Mouse (Mus musculus) natural killer cell, adult 2 months (primary cell): ENCODE data around the gene Katnal1.

Experiments
- DNase-seq, 2 experiments: peaks; one replicate each; pipeline ENCODE4 v3.0.0; 2022; ENCODE audit warnings: low spot score in 2 of 2

The Katnal1 gene

DNA sequence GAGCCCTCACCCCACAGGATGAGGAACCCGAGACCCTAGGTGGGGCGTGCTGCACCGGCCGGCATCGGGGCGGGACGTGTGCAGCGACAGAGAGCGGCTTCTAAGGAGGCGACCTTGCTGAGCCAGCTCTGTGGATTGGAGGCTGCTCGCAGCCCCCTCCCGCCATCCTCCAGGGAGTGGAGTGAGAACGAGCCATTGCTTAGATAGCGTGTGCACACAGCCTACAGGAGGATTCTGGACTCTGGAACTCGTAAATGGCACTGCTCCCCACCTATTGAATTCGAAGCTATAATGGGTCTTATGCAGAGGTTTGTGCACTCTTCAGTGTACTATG lies at the start of gene Katnal1:
Gene Katnal1 (minus strand): TSS at position 205 of the 334 bp plus-strand sequence.
- DNase-seq: no peak

DNA sequence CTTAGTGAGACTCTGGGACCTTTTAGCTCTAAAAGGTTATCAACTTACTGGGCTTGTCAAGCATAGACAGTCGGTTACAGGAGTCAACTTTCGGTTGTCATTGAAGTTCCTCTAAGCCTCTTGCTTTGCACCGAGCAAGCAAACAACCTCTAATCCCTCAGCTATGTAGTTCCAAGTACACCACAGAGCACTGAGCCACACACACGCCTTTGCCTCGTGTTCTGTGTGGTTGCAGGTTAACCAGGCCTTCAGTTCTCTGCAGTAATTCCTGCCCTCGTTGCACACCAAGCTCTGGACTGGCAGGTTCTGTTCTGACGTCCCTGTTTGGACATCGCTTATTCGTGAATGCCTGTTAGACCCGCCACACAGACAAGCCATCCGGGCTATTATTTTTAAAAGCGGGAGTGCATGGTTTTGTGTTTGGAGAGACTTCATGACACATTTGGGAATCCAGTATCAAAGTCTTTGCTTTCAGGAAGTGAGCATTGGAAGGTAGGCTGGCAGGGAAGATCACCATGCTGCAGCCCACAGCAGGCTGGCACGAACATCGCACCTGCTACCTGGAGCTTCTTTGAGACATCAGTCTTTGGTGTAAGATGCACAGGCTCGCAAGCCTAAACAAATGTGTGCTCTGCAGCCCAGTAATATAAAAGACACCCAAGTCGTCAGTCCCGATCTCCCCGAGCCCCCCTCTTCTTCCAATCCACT lies 49.5 kb upstream of the Katnal1 start:
- peak in 1 of 2 experiments; percentile 58 for DNase-seq

DNA sequence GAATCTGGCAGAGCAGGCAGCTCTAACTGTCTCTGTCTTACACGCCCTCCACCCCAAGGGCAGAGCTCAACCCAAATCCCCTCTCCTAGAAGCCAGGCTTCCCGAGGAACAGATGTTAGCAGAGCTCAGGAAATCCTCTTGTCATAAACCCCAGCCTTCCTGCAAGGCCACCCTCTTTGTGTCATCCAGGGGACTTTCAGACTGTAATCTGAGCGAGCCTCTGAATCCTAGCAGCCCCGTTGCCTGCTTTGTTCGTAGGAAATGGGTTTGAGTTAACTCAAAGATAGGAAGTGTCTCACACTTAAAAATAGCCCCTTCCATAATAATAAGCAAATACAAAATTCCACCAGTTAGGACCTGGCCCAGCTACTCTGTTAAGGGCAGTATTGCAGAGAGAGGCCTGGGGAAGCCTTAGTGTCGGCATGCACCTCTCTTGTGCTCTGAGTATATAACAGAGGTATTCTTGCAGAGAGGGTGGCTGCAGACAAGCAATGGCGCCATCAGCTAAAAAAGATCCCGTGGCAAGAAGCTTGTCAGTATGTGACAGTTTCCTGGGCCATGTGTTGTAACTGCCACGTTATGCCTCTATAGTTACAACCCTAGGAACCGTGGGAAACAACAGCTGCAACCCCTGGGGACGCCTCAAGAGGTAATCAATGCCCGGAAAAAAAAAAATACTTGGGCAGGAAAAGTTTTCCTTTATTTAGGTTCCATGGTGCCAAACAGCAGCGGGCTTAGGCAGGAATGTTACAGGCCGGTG lies 48.8 kb upstream of the Katnal1 start:
- peak in 1 of 2 experiments; percentile 52 for DNase-seq

DNA sequence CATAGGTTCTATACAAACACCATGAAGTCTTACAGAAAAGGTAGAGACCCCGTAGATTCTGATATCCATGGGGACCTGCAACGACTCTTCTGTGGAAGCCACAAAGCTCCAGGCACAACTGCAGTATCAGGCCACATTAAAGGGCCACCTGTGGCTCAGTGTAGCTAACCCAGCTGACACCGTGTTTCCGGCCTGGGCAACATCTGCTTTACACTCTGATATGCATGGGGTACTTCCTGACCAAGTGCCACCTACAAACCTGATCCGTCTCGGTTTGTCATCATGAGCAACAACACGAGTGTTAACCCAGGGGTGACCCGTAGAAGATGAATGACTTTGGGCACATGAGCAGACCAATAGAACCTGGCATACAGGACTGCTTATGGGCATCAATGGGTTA lies 47.8 kb upstream of the Katnal1 start:
- peak; percentile 23 to 81 for DNase-seq

DNA sequence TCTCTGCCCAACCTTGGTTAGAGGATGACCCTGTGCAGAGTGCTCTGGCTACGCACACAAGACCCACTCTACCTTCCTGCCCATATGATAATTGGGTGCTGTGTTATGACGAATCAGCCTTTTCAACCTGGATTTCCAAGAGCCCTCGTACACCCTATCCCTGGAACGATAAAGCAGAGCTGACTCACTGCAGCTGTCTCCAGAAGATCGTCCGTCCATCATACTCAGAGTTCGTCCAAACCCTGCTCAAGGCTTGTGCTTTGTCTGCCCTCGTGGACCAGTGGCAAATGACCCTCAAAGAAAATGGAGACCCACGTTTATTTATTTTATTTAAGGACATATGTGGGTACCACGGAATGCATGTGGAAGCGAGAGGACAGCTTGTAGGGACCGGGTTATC lies 45.9 kb upstream of the Katnal1 start:
- DNase-seq: no peak

GRCm38 (mm10) chr5:148973019-148973668 lies 44.0 kb upstream of the Katnal1 start:
- no peak for DNase-seq

- DNase-seq: no peak
These were observed 43.0 kb upstream of the Katnal1 start for GRCm38 (mm10) chr5:148972167-148972566.

GRCm38 (mm10) chr5:148969648-148970047 lies 40.5 kb upstream of the Katnal1 start:
- DNase-seq: no peak

DNA sequence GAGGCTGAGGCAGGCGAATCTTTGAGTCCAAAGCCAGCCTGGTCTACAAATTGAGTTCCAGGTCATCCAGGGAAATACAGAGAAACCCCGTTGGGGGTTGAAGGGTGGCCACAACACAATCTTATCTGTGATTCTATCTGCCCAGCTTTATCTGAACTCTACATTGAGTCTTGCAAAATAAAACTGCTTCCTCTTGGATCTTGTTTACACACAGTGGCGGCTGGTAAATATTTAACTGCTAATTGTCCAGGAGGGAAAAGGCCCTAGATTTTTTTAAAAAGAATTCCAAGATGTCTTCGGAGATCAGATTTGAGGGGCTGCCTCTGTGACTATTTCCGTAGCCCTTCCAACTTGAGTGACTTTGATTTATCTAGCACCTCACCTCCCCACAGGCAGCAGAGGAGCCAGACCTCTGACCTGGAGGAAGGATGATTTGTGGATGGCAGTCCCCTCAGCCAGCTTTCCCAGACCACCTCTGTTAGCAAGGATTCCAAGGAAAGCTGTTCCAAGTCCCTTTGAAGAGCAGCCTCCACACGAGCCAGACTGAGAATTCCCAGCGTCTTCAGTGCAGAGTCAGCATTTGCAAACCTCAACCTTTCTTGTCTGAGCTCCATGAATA lies 39.9 kb upstream of the Katnal1 start:
- DNase-seq: no peak

DNA sequence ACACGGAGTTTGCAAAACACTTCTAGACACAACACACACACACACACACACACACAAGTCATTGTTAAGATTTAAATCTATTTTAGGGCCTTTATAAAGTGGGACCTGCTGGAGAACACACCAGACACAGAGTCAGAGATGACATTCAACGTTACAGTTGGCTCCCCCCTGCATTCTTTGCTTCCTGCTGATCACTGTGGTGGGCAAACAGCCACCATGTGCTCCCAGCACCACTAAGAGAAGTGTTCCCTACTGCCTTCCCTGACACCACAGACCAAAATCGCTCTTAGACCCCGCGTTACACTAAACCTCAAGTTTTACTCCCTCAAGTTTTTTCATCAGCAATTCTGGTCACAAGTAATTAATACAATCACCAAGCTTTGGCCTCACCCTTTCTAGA lies 39.1 kb upstream of the Katnal1 start:
- DNase-seq: no peak

DNA sequence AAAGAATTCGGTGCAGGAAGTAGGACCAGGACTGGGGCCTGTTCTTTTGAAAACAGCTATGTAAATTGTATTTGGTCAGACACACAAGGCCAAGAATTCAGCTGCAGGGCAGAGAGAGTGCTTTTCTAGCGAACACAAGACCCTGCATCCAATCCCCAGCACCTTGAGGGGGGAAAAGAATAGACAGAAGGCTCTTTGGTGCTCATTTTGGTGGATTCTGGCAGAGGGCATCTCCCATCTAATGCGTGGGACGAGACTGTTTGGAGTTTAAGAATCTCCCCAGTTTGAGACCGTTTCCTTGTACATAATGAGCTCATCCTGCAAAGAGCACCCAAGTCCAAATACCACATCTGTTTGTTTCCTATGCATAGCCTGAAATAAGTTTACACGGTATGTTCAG lies 37.3 kb upstream of the Katnal1 start:
- DNase-seq: no peak

GRCm38 (mm10) chr5:148965691-148966333 lies 36.7 kb upstream of the Katnal1 start:
- no peak for DNase-seq

DNA sequence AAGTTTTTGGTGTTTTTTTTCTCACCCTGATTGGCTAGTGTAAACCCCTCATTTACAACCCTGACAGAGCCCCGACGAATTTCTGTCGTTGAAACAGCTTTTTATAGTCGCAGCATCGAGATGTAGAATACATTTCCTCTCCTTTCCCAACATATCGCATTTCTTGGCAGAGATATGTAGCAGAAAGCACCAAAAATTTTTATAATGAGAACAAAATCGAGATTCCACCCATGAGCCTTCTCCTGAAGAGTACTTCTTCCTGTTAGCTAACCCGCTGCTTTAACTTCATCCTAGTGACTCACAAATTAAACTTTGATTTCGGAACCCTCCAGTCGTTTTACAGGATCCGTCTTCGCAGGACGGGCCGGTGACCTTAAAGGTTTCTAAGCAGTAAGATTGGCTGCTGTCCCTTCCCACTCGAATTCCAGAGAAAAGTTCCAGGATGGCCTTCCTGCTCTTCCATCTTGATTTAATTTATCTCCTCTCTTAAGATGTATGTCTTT lies 36.0 kb upstream of the Katnal1 start:
- DNase-seq: no peak

GRCm38 (mm10) chr5:148964251-148964650 lies 35.1 kb upstream of the Katnal1 start:
- no peak for DNase-seq

DNA sequence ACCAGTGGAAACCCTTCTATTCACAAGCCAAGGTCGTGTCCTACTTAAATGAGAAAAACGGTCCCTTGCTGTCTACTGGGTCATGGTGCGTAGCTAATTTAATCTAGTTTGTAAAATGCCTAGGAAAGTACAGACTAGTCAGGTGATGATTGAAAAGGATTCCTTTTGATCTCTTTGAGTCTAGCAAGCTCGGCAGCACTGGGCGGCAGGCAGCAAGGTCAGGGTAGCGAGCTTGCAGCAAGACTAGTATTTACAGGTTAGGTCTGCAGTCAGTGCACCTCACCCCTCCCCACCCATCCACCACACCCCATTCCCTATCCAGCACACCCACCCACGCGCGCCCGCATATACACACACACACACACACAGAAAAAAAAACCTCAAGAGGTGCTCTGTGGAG lies 31.1 kb upstream of the Katnal1 start:
- DNase-seq: no peak

DNA sequence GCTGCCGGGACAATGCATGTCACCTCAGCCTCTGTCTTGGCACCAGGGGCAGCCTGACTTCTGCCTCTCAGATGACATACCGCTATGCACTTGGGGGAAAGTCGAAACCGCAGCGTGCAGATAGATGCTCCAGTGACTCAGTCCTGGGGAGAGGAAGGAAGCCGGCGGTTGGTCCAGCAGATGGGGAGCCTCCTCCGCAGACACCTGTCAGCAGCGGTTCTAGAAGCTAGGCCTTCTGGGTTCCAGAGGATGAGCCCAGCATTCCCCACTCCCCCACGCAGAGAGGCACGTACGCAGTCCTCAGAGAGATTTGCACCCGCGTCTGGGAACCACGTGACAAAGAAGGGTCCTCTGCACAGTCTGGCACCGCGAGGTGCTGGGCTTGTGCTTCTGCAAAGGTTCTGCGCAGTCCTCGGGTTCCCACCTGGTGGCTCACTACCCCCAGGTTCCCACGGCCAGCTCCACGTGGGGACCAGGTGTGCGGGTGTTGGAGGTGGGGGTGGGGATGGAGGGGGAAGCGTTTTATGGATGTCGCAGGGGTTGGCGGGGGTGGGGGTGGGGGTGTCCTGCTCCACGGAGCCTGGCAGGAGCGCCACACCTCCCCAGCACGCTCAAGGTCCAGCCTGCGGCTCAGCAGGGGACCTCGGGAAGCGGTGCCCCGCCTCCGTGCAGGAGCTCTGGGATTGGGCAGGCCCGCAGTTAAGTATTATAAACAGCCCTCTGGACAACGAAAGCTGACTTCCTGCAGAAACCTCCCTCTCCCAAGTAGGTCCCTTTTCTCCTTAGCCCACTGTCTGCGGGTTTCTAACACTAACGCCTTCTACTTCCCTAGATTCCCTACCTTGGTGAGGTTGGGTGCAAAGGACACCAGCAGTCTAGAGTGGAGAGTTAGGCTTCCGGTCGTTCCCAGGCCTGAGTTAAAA lies 30.2 kb upstream of the Katnal1 start:
- DNase-seq: peak; percentile 61 to 86

DNA sequence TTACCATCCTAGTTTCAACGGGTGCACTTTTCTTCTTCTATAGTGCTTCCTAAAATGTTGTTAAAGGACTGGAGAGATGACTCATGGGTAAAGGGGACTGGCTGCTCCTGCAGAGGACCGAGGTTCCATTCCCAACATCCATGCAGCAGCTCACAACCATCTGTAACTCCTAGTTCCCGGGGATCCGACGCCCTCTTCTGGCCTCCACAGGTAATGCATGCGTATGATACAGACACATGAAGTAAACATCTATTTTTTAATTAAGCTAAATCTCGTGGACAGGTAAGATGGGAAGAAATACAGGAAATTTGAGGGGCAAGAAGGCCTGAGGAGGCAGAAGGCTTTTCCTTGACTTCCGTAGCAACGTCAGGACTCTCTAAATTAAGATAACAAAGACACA lies 29.2 kb upstream of the Katnal1 start:
- DNase-seq: peak in 1 of 2 experiments; percentile 51

- DNase-seq: no peak
These were observed 27.9 kb upstream of the Katnal1 start for GRCm38 (mm10) chr5:148956898-148957535.

- no peak for DNase-seq
These were observed 27.0 kb upstream of the Katnal1 start for GRCm38 (mm10) chr5:148956091-148956490.

GRCm38 (mm10) chr5:148955575-148955974 lies 26.5 kb upstream of the Katnal1 start:
- DNase-seq: no peak
